Mouse (Mus musculus) neural tube, postnatal 0 days (tissue): ENCODE results near the gene 4930535I16Rik. TPM values are rescaled to one million over a fixed set of nuclear protein-coding genes. Genes with fewer than 3 reads are reported as not detected.

Source experiments
- polyA plus RNA-seq: library from polyadenylated mRNA; unstranded; fragments of >200 nt; fragmentation: Nextera tagmentation; extraction: Ambion mirVana; gene quantifications from 2 replicates; pipeline ENCODE4 v1.2.1, GENCODE M21; 2015

4930535I16Rik gene
- polyA plus RNA-seq, result 0.45 TPM in 1 of 2 replicates, not detected in the other

GRCm38 (mm10) chr4:123917548-123918140 is at the start of gene 4930535I16Rik:
TSS of gene 4930535I16Rik (minus strand) at chr4:123918022.

GRCm38 (mm10) chr4:123916748-123917547 is 874 bp downstream of the 4930535I16Rik start, which contains the start of gene Rragc:
TSS of gene Rragc (plus strand) at chr4:123917446.

GRCm38 (mm10) chr4:123904333-123905125 is 13.3 kb downstream of the 4930535I16Rik start, which contains the start of gene Mycbp:
TSS of gene Mycbp (plus strand) at chr4:123904832.

Other genes with a start within 250 kb of the 4930535I16Rik start
- 59.8 and 71.7 TPM in 2 replicates for gene Macf1, start 233.7 kb downstream of the 4930535I16Rik start, polyA plus RNA-seq
- gene Ndufs5, start 199.8 kb downstream of the 4930535I16Rik start, polyA plus RNA-seq, result 710 and 765 TPM in 2 replicates
- 76.6 and 83.0 TPM in 2 replicates for gene Akirin1, start 167.7 kb downstream of the 4930535I16Rik start, polyA plus RNA-seq
- 1.2 and 1.4 TPM in 2 replicates for gene Rhbdl2, start 130.1 kb downstream of the 4930535I16Rik start, polyA plus RNA-seq
- gene 4933427I04Rik, start 58.3 kb downstream of the 4930535I16Rik start, polyA plus RNA-seq, result 0.06 TPM in 1 of 2 replicates, not detected in the other
- 37.6 and 43.2 TPM in 2 replicates for gene Mycbp, start 13.2 kb downstream of the 4930535I16Rik start, polyA plus RNA-seq
- 38.9 and 43.9 TPM in 2 replicates for gene Rragc, start 576 bp downstream of the 4930535I16Rik start, polyA plus RNA-seq